Mouse (Mus musculus) adrenal gland, adult 8-10 months (tissue): ENCODE measurements at regions not wholly inside any gene's neighbourhood (a gene's known extent, or its start where the extent isn't known, plus 50 kb on each side); places are given as distances from the start of the nearest gene placed in this dataset.

ENCODE experiments used
- DNase-seq: peaks from one replicate; pipeline ENCODE4 v3.0.0; 2022

DNA sequence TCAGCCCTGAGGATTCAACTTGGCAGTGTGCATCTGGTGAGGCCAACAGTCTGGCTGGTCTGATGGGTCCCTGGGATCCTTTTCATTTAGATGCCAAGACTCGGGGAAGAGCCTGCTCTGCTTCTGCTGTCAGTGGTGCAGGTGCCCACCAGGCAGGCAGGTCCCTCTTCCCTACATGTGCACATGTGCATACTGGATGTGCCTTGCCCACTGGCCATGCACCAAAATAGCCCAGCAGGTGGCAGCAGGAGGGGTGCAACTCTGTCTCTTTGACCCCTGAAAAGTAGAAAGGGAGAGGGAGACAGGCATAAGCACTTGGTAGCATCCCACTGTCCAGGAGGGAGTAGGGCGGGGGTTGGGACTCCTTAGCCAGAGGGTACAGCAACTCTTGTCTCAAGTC, 116.2 kb upstream of the Bank1 start:
- no peak for DNase-seq

GRCm38 (mm10) chr3:136439907-136440645, 114.2 kb upstream of the Bank1 start:
- no peak for DNase-seq

- no peak for DNase-seq
These were observed 113.5 kb upstream of the Bank1 start for GRCm38 (mm10) chr3:136439350-136439749.

DNA sequence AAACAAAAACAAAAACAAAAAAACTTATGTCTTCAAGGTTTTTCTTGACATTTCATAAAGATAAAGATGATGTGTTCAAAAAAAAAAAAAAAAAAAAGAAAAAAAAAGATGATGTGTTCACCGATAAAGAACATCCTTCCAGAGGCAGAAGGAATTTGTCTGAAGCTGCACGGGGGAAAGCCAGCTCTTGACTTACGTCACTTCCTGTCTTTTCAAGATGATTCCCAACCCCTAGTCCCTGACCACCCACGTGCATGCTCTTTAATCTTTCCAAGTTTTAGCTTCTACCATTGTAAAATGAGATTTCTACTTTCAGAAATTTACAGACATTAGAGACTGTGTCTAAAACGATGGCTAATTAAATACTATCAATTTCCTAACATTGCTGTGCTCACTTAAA, 108.5 kb upstream of the Bank1 start:
- no peak for DNase-seq

DNA sequence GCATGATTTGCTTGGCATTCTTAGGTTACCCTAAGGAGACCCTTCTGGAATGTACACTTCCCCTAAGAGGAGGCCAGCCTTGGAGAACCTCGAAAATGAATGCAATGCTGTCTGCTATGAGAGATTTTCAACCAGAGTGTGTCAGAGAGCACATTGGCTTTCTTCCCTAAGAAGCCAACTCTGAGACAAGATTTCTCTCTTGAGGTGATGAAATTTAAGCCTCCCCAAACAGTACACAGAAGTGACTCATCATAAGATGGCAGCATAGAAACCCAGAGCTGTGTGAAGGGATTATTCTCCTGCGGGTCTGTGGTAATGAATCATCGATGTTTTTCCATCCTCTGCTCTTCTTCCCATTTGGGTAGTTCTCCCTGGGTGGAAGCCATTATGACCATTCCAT, 106.2 kb upstream of the Bank1 start:
- DNase-seq = no peak

GRCm38 (mm10) chr3:136427427-136427826, 101.6 kb upstream of the Bank1 start:
- no peak for DNase-seq

GRCm38 (mm10) chr3:136426539-136427194, 100.8 kb upstream of the Bank1 start:
- no peak for DNase-seq

- DNase-seq = peak; percentile 6
These were observed 96.2 kb upstream of the Bank1 start for GRCm38 (mm10) chr3:136421969-136422614.

GRCm38 (mm10) chr3:136405606-136406005, 79.7 kb upstream of the Bank1 start:
- DNase-seq = no peak

DNA sequence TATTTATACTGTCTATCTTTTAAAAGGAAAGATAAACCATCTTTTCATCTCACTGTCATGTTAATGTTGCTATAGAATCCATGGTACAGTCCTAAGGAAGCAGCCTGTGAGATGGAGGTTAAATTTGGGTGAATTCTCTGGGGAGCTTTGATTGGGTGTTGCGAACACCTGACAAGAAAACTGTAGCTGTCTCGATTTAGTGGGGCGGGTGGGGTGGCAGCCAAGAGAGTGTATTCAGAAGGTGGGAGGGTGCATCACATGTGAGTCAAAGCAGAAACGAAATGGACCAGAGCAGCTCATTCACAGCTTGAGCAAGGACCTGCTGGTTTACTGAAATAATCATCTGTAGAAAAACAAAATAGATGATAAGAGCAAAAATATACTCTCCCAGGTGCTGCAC, 57.4 kb upstream of the Bank1 start:
- DNase-seq = no peak

DNA sequence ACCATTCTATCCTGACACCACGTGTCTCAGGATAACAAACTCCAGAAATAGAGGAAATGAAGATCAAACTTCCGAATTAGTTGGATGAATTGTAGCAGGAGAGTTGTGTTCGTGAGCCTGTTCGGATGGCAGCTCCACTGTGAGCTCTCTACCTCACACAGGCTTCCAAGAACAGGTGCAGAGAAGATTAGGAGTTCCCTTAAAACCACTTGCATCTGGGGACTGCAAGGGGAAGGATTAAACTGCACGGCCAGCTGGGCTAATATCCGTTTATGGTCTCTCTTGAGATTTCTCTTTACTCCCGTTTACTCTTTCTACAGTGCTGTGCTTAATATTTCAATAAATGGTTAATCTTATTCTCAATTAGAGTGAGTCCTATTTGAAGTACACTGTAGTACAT, 54.8 kb upstream of the Bank1 start:
- DNase-seq = no peak

DNA sequence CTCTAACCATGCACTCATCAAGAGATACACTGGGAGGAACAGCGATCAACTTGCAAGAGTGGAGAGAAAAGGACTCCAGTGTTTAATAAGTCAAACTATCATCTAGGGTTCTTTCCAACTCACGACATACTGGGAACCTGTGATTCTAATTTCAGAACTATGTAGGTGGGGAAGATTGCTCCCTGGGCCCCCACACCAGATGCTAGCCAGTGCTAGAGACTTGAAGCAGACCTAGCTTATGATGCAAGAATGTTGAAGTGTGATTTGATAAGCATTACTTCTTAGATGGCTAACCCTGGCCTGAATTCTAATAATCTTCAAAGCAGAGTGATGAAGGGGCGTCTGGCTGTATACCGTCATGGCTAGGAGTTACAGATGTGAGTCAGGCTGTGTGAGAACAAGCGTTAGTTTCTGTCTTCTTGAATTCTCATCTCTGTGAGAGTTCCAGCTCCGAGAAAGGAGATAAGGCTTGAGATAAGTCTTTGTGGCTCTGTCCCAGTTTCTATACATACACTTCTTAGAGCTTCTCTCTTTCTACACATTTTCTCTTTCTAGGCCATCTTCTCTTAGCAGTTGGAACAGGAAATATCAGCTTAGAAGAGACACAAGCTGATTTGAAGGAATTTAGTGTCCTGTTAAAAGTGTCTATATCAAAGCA, 54.0 kb upstream of the Bank1 start:
- DNase-seq = no peak

DNA sequence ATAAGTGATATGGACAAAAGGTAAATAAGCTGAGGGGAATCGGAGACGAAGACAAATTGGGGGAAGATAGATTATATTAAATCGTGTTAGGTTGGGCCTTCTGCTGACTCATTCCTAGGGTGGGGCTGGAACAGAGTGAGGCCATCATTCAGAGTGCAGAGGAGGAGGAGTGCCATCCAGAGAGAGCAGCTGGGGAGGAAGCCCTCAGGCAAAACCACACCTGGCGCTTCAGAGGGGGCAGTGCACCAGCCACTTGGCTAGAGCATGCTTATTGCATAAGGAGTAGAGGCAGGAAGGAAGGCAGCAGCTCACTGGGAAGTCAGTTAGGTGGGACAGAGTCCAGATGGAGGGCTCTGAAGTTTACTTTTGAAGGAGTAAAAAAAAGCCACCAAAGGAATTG, 51.0 kb upstream of the Bank1 start:
- DNase-seq = no peak
